Mouse (Mus musculus) thymus, adult 18-20 months (tissue): ENCODE data around the gene Vat1l.

ENCODE experiments used
- DNase-seq, 2 experiments: peaks; one replicate each; pipeline ENCODE4 v3.0.0; 2022; ENCODE audit warnings: mixed read lengths in 2 of 2

Vat1l gene

GRCm38 (mm10) chr8:114205221-114205901, at the start of gene Vat1l:
Gene Vat1l (plus strand): TSS chr8:114205612.
- DNase-seq: no peak

GRCm38 (mm10) chr8:114158586-114158985, 46.8 kb upstream of the Vat1l start:
- no peak for DNase-seq

GRCm38 (mm10) chr8:114159666-114160065, 45.7 kb upstream of the Vat1l start:
- no peak for DNase-seq

- DNase-seq: no peak
These were observed 41.5 kb upstream of the Vat1l start for GRCm38 (mm10) chr8:114163871-114164270.

- no peak for DNase-seq
These were observed 40.8 kb upstream of the Vat1l start for GRCm38 (mm10) chr8:114164444-114165096.

GRCm38 (mm10) chr8:114165741-114166140, 39.7 kb upstream of the Vat1l start:
- DNase-seq: no peak

- DNase-seq: no peak
These were observed 28.7 kb upstream of the Vat1l start for GRCm38 (mm10) chr8:114176721-114177120.

- DNase-seq: no peak
These were observed 12.1 kb upstream of the Vat1l start for GRCm38 (mm10) chr8:114193334-114193733.

- DNase-seq: no peak
These were observed 6.4 kb upstream of the Vat1l start for GRCm38 (mm10) chr8:114198990-114199389.

- DNase-seq: no peak
These were observed 1.1 kb downstream of the Vat1l start for GRCm38 (mm10) chr8:114206421-114206983.

- no peak for DNase-seq
These were observed 1.6 kb downstream of the Vat1l start for GRCm38 (mm10) chr8:114207026-114207425.

GRCm38 (mm10) chr8:114220779-114221178, 15.4 kb downstream of the Vat1l start:
- DNase-seq: no peak

- no peak for DNase-seq
These were observed 16.6 kb downstream of the Vat1l start for GRCm38 (mm10) chr8:114222001-114222400.

- no peak for DNase-seq
These were observed 18.6 kb downstream of the Vat1l start for GRCm38 (mm10) chr8:114224001-114224400.

- DNase-seq: no peak
These were observed 46.1 kb downstream of the Vat1l start for GRCm38 (mm10) chr8:114251321-114252065.

- DNase-seq: no peak
These were observed 53.3 kb downstream of the Vat1l start for GRCm38 (mm10) chr8:114258685-114259084.

GRCm38 (mm10) chr8:114259713-114260355, 54.4 kb downstream of the Vat1l start:
- DNase-seq: no peak

- DNase-seq: no peak
These were observed 56.9 kb downstream of the Vat1l start for GRCm38 (mm10) chr8:114262331-114262730.

- DNase-seq: no peak
These were observed 69.1 kb downstream of the Vat1l start for GRCm38 (mm10) chr8:114274558-114274957.

- DNase-seq: no peak
These were observed 75.7 kb downstream of the Vat1l start for GRCm38 (mm10) chr8:114281101-114281500.

GRCm38 (mm10) chr8:114294889-114295748, 89.7 kb downstream of the Vat1l start:
- no peak for DNase-seq

- DNase-seq: no peak
These were observed 90.3 kb downstream of the Vat1l start for GRCm38 (mm10) chr8:114295749-114296067.
